Mouse (Mus musculus) kidney, embryonic 14.5 days (tissue): ENCODE measurements around the gene Dnah8. TPM values are rescaled to one million over a fixed set of nuclear protein-coding genes. Genes with fewer than 3 reads are reported as not detected.

Experiments
- ATAC-seq: fragments of 200-750 bp; cut with Nextera tagmentation; 2 replicates; pipeline ENCODE4 v1.8.0; 2017; ENCODE audit warnings: moderate number of reproducible peaks, mild to moderate bottlenecking, moderate TSS enrichment, moderate library complexity; ENCODE audit not compliant: low FRiP score, low TSS enrichment
- H3K27ac ChIP-seq: fragments of 300-500 bp; sonication (generic); 2 replicates; pipeline ENCODE4 v1.5.1; 2014; ENCODE audit warnings: low read depth, mild to moderate bottlenecking, low read length, moderate library complexity, mixed read lengths
- H3K27me3 ChIP-seq: fragments of 300-500 bp; sonication (generic); 2 replicates; pipeline ENCODE4 v1.6.1; 2014; ENCODE audit warnings: mild to moderate bottlenecking, low read length; ENCODE audit not compliant: control insufficient read depth, insufficient read depth
- H3K36me3 ChIP-seq: fragments of 300-500 bp; sonication (generic); 2 replicates; pipeline ENCODE4 v1.6.1; 2014; ENCODE audit warnings: low read length, mixed read lengths; ENCODE audit not compliant: control insufficient read depth, insufficient read depth
- H3K4me1 ChIP-seq: fragments of 300-500 bp; sonication (generic); 2 replicates; pipeline ENCODE4 v1.6.1; 2014; ENCODE audit warnings: low read length, mixed read lengths; ENCODE audit not compliant: control insufficient read depth, insufficient read depth
- H3K4me2 ChIP-seq: fragments of 300-500 bp; sonication (generic); replicated peaks from 2 replicates; pipeline ENCODE4 v1.6.1; 2014; ENCODE audit warnings: low read depth, mild to moderate bottlenecking, low read length
- H3K4me3 ChIP-seq: fragments of 300-500 bp; sonication (generic); 2 replicates; pipeline ENCODE4 v1.5.1; 2014; ENCODE audit warnings: mild to moderate bottlenecking, low read length
- H3K9ac ChIP-seq: fragments of 300-500 bp; sonication (generic); 2 replicates; pipeline ENCODE4 v1.6.1; 2014; ENCODE audit warnings: low read depth, mild to moderate bottlenecking, low read length, moderate library complexity
- H3K9me3 ChIP-seq: fragments of 300-500 bp; sonication (generic); 2 replicates; pipeline ENCODE4 v1.6.1; 2016; ENCODE audit warnings: low read length; ENCODE audit not compliant: control insufficient read depth
- WGBS: fragments of 180-500 bp; shearing (Covaris S2); extraction: QIAGEN DNeasy Blood & Tissue Kit; methylation state at CpG from one replicate; pipeline ENCODE4 v1.1.7; 2014; 5-methylcytosine and 5-hydroxymethylcytosine counted together
- polyA plus RNA-seq: library from polyadenylated mRNA; unstranded; fragments of >200 nt; fragmentation: Nextera tagmentation; extraction: Ambion mirVana; gene quantifications from 2 replicates; pipeline ENCODE4 v1.2.1, GENCODE M21; 2014

Dnah8 gene
- polyA plus RNA-seq, 1 experiment from 2014 or later, result 0.61 TPM

DNA sequence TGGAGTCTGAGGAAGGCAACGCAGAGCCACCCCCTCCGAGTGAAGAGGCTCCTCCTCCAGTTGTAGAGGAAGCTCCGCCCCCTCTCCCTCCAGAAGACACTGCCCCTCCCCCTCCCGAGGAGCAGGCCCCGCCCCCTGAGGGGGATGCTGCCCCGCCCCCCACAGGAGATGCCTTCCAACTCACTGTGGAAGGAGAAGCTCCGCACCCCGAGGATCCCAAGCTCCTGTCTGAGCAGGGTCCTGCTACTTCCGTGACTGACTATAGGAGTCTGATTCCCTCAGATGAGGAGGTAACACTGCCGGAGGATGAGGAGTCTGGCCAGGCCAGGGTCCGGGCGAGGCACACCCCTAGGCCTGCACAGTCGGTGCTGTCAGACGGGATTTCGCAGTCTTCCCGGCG is 11.2 kb downstream of the Dnah8 start:
- H3K4me1 ChIP-seq, result no peaks in the 10 kb centered on the region
- no peak for ATAC-seq
- peak overlapping the region; percentile 1; the same call in 1 of the 2 replicates for H3K4me2 ChIP-seq
- H3K36me3 ChIP-seq, result no peaks in the 10 kb centered on the region
- no peak overlapping the region for H3K27ac ChIP-seq
- H3K9me3 ChIP-seq, result 0 out of 2 replicates have a peak, but pooled peaks cover 2% of the 10 kb centered on the region
- WGBS, result 30% methylated on average over 16 of the region's 17 CpGs
- peak overlapping the region; percentile 13; the same call in 1 of the 2 replicates for H3K4me3 ChIP-seq
- H3K27me3 ChIP-seq, result no peaks in the 10 kb centered on the region
- no peak overlapping the region for H3K9ac ChIP-seq

DNA sequence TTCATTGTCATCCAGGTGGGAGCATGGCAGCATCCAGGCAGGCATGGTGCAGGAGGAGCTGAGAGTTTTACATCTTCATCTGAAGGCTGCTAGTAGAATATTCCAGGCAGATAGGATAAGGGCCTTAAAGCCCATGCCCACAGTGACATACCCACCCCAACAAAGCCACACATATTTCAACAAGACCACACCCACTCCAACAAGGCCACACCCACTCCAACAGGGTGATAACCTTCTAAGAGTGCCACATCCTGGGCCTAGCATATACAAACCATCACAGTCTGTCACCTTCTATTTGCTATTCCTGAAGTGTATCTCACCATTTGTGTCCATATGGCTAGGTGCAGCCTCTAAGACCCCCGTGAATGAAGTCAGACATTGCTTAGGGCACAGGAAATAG is 13.6 kb downstream of the Dnah8 start:
- no peak overlapping the region for H3K4me2 ChIP-seq
- no peaks in the 10 kb centered on the region for H3K36me3 ChIP-seq
- 0 out of 2 replicates have a peak, but pooled peaks cover 2% of the 10 kb centered on the region for H3K9me3 ChIP-seq
- H3K4me3 ChIP-seq, result no peak overlapping the region
- 23% methylated on average over 1 of the region's 1 CpGs for WGBS
- H3K4me1 ChIP-seq, result no peaks in the 10 kb centered on the region
- no peak overlapping the region for H3K9ac ChIP-seq
- ATAC-seq, result no peak
- no peak overlapping the region for H3K27ac ChIP-seq
- no peaks in the 10 kb centered on the region for H3K27me3 ChIP-seq

DNA sequence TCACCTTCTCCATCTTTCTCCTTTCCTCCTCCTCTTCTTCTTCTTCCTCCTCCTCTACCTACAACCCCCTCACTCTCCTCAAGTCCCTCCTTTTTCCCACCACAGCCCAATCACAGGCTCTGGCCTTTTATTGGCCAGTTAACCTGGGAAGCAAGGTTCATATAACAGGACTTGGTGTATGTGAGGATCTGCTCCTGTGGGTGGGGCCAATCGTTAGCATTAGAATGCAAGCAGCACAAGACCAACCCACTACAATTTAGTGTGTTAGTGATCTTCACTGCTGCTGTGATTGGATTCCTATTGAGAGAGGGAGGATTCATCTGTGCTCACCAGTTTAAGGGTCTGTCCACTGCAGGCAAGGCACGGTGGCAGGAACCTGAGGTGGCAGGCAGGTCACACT is 14.8 kb downstream of the Dnah8 start:
- 0 out of 2 replicates have a peak, but pooled peaks cover 2% of the 10 kb centered on the region for H3K9me3 ChIP-seq
- no peaks in the 10 kb centered on the region for H3K36me3 ChIP-seq
- H3K27me3 ChIP-seq, result no peaks in the 10 kb centered on the region
- no peak overlapping the region for H3K4me3 ChIP-seq
- no peaks in the 10 kb centered on the region for H3K4me1 ChIP-seq
- ATAC-seq, result no peak
- 22% methylated on average over 2 of the region's 2 CpGs for WGBS
- H3K27ac ChIP-seq, result no peak overlapping the region
- H3K9ac ChIP-seq, result no peak overlapping the region
- H3K4me2 ChIP-seq, result no peak overlapping the region

DNA sequence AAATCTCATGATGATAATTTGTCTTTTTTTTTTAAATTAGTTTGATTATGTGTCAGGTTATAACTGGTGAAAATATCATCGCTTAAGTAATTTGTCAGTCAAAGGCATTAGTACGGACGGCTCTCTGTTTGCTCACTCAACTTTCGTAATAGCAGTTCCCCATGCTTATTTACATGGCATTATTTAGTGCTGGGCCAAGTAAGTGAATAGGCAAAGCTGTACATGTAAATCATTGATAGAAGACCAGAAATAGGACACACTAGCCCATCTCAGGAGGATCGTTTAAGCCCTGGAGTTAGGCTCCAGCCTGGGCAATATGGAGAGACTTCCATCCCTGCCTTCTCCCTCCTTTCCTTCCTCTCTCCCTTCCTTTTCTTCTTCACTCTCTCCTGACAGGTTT is 16.7 kb downstream of the Dnah8 start:
- WGBS, result 93% methylated on average over 5 of the region's 5 CpGs
- no peaks in the 10 kb centered on the region for H3K36me3 ChIP-seq
- no peak overlapping the region for H3K4me3 ChIP-seq
- ATAC-seq, result no peak
- no peak overlapping the region for H3K9ac ChIP-seq
- H3K4me2 ChIP-seq, result no peak overlapping the region
- H3K27me3 ChIP-seq, result no peaks in the 10 kb centered on the region
- no peaks in the 10 kb centered on the region for H3K9me3 ChIP-seq
- no peak overlapping the region for H3K27ac ChIP-seq
- H3K4me1 ChIP-seq, result no peaks in the 10 kb centered on the region

DNA sequence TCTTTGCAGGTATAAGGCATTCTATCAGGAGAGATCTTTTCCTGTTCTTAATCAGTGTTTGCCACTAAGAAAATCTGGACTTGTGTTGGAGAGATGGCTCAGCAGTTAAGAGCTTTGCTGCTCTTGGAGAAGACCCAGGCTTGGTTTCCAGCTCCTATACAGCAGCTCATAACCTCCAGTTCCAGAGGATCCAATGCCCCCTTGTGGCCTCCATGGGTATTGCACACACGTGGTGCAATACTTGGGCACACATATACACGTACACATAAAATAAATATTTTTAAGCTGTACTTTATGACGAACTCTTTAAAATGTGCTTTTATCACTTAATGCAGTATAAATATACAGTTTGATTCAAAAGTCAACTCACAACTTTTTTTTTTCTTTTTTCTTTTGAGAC is 24.6 kb downstream of the Dnah8 start:
- H3K27ac ChIP-seq, result no peak overlapping the region
- no peak overlapping the region for H3K4me2 ChIP-seq
- no peak overlapping the region for H3K9ac ChIP-seq
- H3K27me3 ChIP-seq, result no peaks in the 10 kb centered on the region
- 95% methylated on average over 3 of the region's 3 CpGs for WGBS
- H3K4me3 ChIP-seq, result no peak overlapping the region
- H3K9me3 ChIP-seq, result peaks cover 7% of the 10 kb centered on the region; the same call in 1 of the 2 replicates
- no peaks in the 10 kb centered on the region for H3K36me3 ChIP-seq
- no peaks in the 10 kb centered on the region for H3K4me1 ChIP-seq
- ATAC-seq, result no peak

DNA sequence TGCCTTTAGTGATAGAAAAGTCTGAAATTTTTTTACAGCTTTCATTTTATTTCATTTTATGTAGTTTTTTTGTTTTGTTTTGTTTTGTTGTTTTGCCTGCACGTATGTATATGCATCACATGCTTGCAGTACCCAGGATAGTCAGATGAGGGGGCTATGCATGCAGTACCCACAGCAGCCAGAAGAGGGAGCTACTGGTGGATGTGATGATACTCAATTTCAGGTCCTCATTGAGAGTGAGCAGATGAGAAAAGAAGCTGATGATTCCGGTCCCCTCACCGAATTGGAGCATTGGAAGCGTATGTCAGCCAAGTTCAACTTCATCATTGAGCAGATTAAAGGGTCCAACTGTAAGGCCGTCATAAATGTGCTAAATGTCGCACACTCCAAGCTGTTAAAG is 28.9 kb downstream of the Dnah8 start:
- no peak for ATAC-seq
- no peaks in the 10 kb centered on the region for H3K4me1 ChIP-seq

DNA sequence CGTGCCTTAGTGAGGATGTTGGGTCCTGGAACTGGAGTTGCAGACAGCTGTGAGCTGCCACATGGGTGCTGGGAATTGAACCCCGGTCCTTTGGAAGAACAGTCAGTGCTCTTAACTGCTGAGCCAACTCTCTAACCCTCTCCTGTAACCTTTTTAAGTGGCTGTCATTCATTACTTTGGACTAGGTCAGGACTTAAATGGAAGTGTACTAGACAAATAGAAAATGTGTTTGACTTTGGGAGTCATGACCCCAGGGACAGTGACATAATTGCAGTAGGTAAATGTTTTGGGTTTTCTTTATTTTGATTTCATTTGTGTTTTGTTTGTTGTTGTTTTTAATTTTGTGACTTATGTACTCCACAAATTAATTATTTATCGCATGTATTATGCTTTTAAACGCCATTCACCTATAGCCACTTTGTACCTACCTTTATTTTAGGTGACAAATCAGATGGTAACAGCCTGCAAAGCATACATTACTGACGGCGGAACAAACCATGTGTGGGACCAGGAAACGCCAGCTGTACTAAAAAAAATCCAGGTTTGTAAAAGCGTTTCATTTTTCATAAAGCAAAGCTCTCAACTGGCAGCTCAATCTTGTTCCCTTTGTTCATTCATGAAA is 33.5 kb downstream of the Dnah8 start:
- WGBS, result 55% methylated on average over 8 of the region's 8 CpGs
- no peak for ATAC-seq
- H3K27ac ChIP-seq, result peak overlapping the region; percentile 1; the same call in 1 of the 2 replicates
- H3K36me3 ChIP-seq, result no peaks in the 10 kb centered on the region
- H3K9ac ChIP-seq, result no peak overlapping the region
- H3K9me3 ChIP-seq, result peaks cover 3% of the 10 kb centered on the region; the same call in 1 of the 2 replicates
- no peaks in the 10 kb centered on the region for H3K4me1 ChIP-seq
- H3K4me3 ChIP-seq, result peak overlapping the region; percentile 22
- no peaks in the 10 kb centered on the region for H3K27me3 ChIP-seq
- H3K4me2 ChIP-seq, result peak overlapping the region; percentile 31

More for the DNA sequence above, 28.9 kb downstream of the Dnah8 start:
- Histone ChIP-seq H3K27ac (no peak overlapping the region), H3K4me3 (no peak overlapping the region), H3K9me3 (peaks cover 7% of the 10 kb centered on the region; the same call in 1 of the 2 replicates), H3K4me2 (no peak overlapping the region), H3K9ac (no peak overlapping the region), H3K27me3 (no peaks in the 10 kb centered on the region), H3K36me3 (no peaks in the 10 kb centered on the region)
- 96% methylated on average over 6 of the region's 6 CpGs for WGBS

DNA sequence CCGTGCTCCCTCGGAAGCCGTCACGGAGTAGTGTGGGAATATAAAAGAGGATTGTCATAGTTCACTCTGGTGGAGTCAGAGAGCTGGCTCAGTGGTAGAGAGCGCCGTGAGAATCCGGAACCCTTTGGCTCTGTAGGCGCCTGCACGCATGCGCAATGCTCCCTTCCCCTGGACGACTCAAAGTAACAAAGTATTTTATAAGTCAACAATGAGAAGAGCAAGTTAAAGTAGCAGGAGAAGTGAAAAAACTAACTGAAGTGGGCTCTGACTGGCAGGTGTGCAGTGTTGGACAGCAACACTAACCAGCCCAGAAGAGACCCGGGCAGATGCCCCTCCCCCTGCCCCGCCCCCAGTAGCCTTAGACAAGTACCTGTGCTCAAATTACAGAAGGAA is 34.0 kb downstream of the Dnah8 start:
- no peaks in the 10 kb centered on the region for H3K4me1 ChIP-seq
- H3K9ac ChIP-seq, result peak overlapping the region; percentile 14; the same call in 1 of the 2 replicates
- WGBS, result 9% methylated on average over 13 of the region's 13 CpGs
- H3K27me3 ChIP-seq, result no peaks in the 10 kb centered on the region
- peak overlapping the region; percentile 31 for H3K4me2 ChIP-seq
- H3K9me3 ChIP-seq, result no peaks in the 10 kb centered on the region; the same call in 1 of the 2 replicates
- no peaks in the 10 kb centered on the region for H3K36me3 ChIP-seq
- peak; percentile 81 for ATAC-seq
- H3K27ac ChIP-seq, result peak overlapping the region; percentile 13; the same call in 1 of the 2 replicates
- H3K4me3 ChIP-seq, result peak overlapping the region; percentile 22

DNA sequence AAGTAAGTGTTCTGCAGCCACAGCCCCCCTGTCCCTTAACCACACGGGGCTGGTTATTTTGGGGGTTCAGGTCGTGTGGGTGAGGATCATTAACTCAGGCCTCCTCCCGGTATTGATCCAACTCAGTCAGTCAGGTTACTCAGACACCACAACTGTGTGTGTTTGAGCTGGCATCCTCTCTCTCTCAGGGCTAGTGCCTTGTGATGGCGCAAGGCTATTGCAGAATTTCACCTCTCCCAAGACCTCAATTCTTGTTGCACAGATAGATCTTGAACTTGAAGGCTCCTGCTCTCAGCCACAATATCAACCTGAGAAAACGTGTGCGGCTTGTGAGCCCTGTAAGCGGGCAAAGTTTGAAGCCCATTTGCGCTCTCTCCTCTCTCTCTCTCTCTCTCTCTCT is 38.0 kb downstream of the Dnah8 start:
- WGBS, result 72% methylated on average over 8 of the region's 8 CpGs
- no peak overlapping the region for H3K4me3 ChIP-seq

More for the DNA sequence above, 38.0 kb downstream of the Dnah8 start:
- no peaks in the 10 kb centered on the region for H3K4me1 ChIP-seq
- no peaks in the 10 kb centered on the region for H3K27me3 ChIP-seq
- H3K9me3 ChIP-seq, result peaks cover 5% of the 10 kb centered on the region
- no peak for ATAC-seq
- no peak overlapping the region for H3K4me2 ChIP-seq
- no peaks in the 10 kb centered on the region for H3K36me3 ChIP-seq
- no peak overlapping the region for H3K9ac ChIP-seq
- no peak overlapping the region for H3K27ac ChIP-seq
